Mouse (Mus musculus): Measurements from ENCODE around the gene Thada. TPM values are rescaled to one million over a fixed set of nuclear protein-coding genes. Genes with fewer than 3 reads are reported as not detected.
A peak's percentile ranks its signal among the peaks of the same experiment; 100 is the strongest.

Gene Thada
- polyA plus RNA-seq, 1 experiment from 2014 or later: 15.9 TPM

DNA sequence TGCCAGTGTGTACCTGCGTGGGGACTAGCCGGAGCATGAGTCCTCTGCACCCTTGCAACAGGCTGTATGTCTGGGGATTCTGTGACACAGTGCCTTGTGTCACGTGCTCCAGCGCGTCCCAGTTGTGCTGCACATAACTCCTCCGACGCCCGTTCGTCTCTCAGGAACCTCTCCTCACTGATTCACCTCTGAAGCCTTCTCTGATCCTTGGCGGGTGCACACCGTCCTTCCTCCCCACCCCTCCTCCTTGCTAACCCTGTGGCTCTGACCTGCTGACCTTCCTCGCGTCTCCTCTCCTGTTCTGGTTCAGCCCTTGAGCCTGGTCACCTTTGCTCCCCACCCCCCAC, 309.8 kb downstream of the Thada start:
- H3K27me3 ChIP-seq (ENCODE audit: control insufficient read depth, insufficient read depth, low read length): no peaks in the 10 kb centered on the region
- no peak overlapping the region for H3K4me3 ChIP-seq (ENCODE audit: low read depth, low read length)
- H3K9ac ChIP-seq (replicated peaks; ENCODE audit: low read depth, low read length): no peak overlapping the region
- H3K9me3 ChIP-seq (ENCODE audit: control insufficient read depth, low read depth, low read length): no peaks in the 10 kb centered on the region
- no peak overlapping the region for H3K4me2 ChIP-seq (replicated peaks; ENCODE audit: low read depth, low read length)
- no peaks in the 10 kb centered on the region for H3K36me3 ChIP-seq (ENCODE audit: control insufficient read depth, insufficient read depth, low read length)
- peaks cover 17% of the 10 kb centered on the region for H3K4me1 ChIP-seq (ENCODE audit: control insufficient read depth, insufficient read depth, low read length)
- WGBS: 50% methylated on average over 13 of the region's 13 CpGs
- no peak for ATAC-seq (ENCODE audit: insufficient number of reproducible peaks, insufficient read depth, low FRiP score, low read depth)
- peak overlapping the region; percentile 90 for H3K27ac ChIP-seq (ENCODE audit: low read length)

DNA sequence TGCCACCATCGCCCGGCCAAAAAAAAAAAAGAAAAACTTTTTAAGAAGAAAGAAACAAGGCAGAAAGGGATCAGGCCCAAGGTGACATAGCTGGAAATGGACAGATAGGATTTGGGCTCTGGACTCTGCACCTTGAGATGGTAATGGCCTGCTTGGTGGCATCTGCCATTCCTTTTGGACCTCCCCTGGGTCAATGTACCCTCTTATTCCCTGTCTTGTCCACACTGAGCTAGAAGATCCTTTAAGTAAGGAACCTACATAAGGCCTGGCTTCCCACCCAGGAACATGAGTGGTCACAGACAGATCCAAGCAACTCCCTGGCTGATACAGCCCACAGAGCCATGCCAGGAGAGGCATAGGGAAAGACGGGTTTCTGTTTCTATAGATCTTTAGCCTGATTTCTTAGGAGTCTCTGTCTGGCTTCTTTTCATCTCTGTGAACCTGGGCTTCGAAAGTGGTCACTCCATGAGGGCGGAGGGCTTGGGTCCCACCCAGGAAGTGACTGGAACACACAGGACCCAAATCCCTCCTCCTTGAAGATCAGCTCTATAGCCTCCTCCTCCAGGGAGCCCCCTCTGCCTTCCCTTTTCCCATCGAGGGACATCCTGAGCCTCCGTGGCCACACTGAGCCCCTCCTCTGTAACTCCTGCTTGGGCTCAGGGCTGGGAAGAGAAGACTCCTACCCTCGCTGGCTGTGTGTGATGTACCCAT, 310.3 kb downstream of the Thada start:
- no peak overlapping the region for H3K9ac ChIP-seq (replicated peaks; ENCODE audit: low read depth, low read length)
- no peaks in the 10 kb centered on the region for H3K9me3 ChIP-seq (ENCODE audit: control insufficient read depth, low read depth, low read length)
- H3K36me3 ChIP-seq (ENCODE audit: control insufficient read depth, insufficient read depth, low read length): no peaks in the 10 kb centered on the region
- no peak overlapping the region for H3K4me3 ChIP-seq (ENCODE audit: low read depth, low read length)
- peaks cover 12% of the 10 kb centered on the region; the same call in 1 of the 2 replicates for H3K4me1 ChIP-seq (ENCODE audit: control insufficient read depth, insufficient read depth, low read length)
- ATAC-seq (ENCODE audit: insufficient number of reproducible peaks, insufficient read depth, low FRiP score, low read depth): no peak
- H3K27ac ChIP-seq (ENCODE audit: low read length): peak overlapping the region; percentile 90
- WGBS: 77% methylated on average over 8 of the region's 8 CpGs
- H3K27me3 ChIP-seq (ENCODE audit: control insufficient read depth, insufficient read depth, low read length): no peaks in the 10 kb centered on the region
- no peak overlapping the region for H3K4me2 ChIP-seq (replicated peaks; ENCODE audit: low read depth, low read length)

DNA sequence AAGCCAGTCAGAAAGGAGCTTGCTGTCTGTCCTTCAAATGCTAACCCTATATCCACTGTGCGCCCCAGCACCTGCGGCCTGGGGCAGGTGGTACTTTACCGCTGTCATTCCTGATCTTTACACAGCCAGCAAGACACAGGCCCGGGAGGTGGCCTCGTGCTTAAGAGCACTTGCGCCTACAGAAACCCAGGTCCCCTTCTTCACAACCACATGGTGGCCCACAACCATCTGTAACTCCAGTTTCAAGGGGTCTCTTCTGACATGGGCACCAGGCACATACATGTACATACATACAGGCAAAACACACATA, 311.0 kb downstream of the Thada start:
- H3K4me2 ChIP-seq (replicated peaks; ENCODE audit: low read depth, low read length): no peak overlapping the region
- H3K36me3 ChIP-seq (ENCODE audit: control insufficient read depth, insufficient read depth, low read length): no peaks in the 10 kb centered on the region
- H3K4me3 ChIP-seq (ENCODE audit: low read depth, low read length): no peak overlapping the region
- no peaks in the 10 kb centered on the region for H3K27me3 ChIP-seq (ENCODE audit: control insufficient read depth, insufficient read depth, low read length)
- no peak overlapping the region for H3K27ac ChIP-seq (ENCODE audit: low read length)
- WGBS: 90% methylated on average over 6 of the region's 6 CpGs
- no peak for ATAC-seq (ENCODE audit: insufficient number of reproducible peaks, insufficient read depth, low FRiP score, low read depth)
- no peaks in the 10 kb centered on the region for H3K9me3 ChIP-seq (ENCODE audit: control insufficient read depth, low read depth, low read length)
- no peak overlapping the region for H3K9ac ChIP-seq (replicated peaks; ENCODE audit: low read depth, low read length)
- peaks cover 9% of the 10 kb centered on the region; the same call in 1 of the 2 replicates for H3K4me1 ChIP-seq (ENCODE audit: control insufficient read depth, insufficient read depth, low read length)

DNA sequence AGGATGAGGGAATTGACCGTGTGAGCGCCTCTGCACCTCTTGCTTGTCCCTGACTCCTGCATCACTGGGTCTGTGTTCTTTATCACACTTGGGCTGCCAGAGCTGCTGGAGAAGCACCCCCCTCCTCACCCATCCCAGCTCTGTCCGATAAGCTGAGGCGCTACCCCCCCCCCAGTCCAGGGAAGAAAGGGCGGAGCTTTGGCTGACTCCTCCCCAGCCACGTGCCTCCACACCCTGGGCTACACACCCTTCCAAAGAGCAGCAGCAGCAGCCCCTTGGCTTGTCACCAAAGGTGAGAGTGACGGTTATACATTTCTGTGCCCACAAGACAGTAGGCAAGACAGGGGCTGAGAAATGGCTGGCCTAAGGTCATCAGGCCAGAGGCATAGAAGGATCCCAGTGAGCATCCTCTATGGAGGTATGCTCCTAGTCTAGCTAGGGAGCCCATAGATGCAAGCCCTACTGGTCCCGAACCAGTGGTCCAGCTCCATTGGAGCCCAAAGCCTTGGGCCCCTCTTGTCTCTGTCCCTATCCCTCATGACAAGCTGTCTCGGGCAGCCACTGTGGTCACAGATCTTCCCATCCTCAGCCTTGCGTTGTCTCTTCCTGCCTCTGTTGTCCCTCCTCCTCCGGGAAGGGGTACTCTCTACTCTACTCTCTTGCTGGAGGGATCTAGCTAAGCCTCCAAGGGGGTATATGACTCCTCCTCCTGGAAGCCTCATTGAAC, 311.5 kb downstream of the Thada start:
- Histone ChIP-seq H3K4me2 (replicated peaks; ENCODE audit: low read depth, low read length) (no peak overlapping the region), H3K4me1 (ENCODE audit: control insufficient read depth, insufficient read depth, low read length) (peaks cover 13% of the 10 kb centered on the region; the same call in 1 of the 2 replicates), H3K4me3 (ENCODE audit: low read depth, low read length) (no peak overlapping the region), H3K9me3 (ENCODE audit: control insufficient read depth, low read depth, low read length) (no peaks in the 10 kb centered on the region), H3K27me3 (ENCODE audit: control insufficient read depth, insufficient read depth, low read length) (no peaks in the 10 kb centered on the region), H3K9ac (replicated peaks; ENCODE audit: low read depth, low read length) (no peak overlapping the region), H3K36me3 (ENCODE audit: control insufficient read depth, insufficient read depth, low read length) (no peaks in the 10 kb centered on the region), H3K27ac (ENCODE audit: low read length) (no peak overlapping the region)
- no peak for ATAC-seq (ENCODE audit: insufficient number of reproducible peaks, insufficient read depth, low FRiP score, low read depth)
- 70% methylated on average over 11 of the region's 11 CpGs for WGBS

DNA sequence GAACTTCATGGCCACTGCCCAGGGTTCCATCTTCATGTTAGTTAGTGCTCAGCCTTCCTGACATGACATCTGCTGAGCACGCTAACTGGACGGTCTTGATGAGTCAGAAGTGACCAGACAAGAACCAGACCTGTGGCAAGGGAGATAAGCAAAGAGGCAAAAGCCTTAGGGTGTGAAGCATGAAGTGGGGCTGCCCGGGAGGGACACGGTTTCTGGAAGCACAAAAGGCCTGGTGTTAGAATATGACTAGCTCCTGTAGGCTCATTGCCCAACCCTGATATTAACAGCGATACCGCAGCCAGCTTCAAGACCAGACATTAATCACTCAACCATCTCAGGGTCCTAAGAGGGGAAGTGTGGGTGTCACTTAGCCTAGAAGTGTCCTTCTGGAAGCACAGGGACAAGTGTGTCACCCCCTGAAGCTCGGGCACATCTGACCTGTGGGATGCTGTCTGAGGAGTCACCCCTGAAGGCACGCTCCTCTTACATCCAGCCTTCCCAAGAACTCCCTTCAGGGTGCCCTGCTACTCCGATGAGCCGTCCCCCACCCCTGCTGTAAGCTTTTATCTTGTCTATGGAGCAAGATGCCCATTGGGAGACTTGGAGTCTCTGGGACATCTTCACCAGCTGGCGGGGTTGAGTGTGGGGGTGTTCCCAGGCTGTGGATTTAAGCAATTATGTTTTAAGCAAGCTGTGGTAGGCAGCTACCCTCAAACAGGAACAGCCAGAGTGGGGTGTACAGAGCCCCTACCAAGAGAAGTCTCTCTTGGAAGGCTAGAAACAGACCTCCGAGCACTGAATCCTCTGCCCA, 312.8 kb downstream of the Thada start:
- no peak overlapping the region for H3K4me2 ChIP-seq (replicated peaks; ENCODE audit: low read depth, low read length)
- H3K4me3 ChIP-seq (ENCODE audit: low read depth, low read length): no peak overlapping the region
- H3K36me3 ChIP-seq (ENCODE audit: control insufficient read depth, insufficient read depth, low read length): no peaks in the 10 kb centered on the region
- peaks cover 26% of the 10 kb centered on the region for H3K4me1 ChIP-seq (ENCODE audit: control insufficient read depth, insufficient read depth, low read length)
- H3K9ac ChIP-seq (replicated peaks; ENCODE audit: low read depth, low read length): no peak overlapping the region
- no peak overlapping the region for H3K27ac ChIP-seq (ENCODE audit: low read length)
- no peaks in the 10 kb centered on the region for H3K9me3 ChIP-seq (ENCODE audit: control insufficient read depth, low read depth, low read length)
- H3K27me3 ChIP-seq (ENCODE audit: control insufficient read depth, insufficient read depth, low read length): no peaks in the 10 kb centered on the region
- WGBS: 65% methylated on average over 12 of the region's 12 CpGs
- ATAC-seq (ENCODE audit: insufficient number of reproducible peaks, insufficient read depth, low FRiP score, low read depth): no peak

DNA sequence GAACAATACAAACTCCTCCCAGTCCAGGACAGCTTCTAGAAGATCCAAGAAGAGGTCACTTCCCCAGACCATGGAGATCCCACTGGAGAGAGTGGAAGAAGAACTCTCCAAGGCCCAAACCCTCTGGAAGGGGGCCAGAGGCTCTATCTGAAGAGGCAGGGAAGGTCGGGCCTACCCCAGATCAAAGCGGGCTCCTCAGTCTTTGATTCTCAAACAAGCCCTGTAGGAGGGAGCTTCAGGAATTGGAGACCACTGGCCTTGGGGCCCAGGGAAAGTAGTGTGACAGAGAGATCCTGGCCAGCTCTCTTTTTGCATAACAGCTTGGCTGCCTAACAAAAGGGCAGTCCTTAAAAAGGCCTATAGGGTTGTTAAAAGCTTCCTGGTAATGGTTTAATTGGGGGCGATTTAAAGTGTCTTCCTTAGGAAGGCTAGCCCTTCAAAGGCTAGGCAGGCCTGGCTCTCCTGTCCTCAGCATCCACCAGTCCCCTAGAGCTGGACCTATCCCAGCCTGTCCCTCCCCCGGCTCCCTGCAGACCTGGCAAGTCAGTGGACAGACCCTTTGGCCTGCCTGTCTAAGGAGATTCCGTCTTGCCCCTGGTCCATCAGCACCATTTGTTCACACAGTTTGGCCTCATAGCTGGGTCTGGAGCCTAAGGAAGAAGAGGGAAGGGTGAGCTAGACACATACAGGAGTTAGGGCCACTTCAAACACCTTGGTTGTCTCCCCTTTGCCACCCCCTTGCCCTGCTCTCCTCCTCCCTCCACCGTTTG, 313.6 kb downstream of the Thada start:
- Histone ChIP-seq H3K27ac (ENCODE audit: low read length) (no peak overlapping the region), H3K9me3 (ENCODE audit: control insufficient read depth, low read depth, low read length) (no peaks in the 10 kb centered on the region), H3K9ac (replicated peaks; ENCODE audit: low read depth, low read length) (no peak overlapping the region), H3K36me3 (ENCODE audit: control insufficient read depth, insufficient read depth, low read length) (no peaks in the 10 kb centered on the region), H3K4me1 (ENCODE audit: control insufficient read depth, insufficient read depth, low read length) (peaks cover 18% of the 10 kb centered on the region), H3K27me3 (ENCODE audit: control insufficient read depth, insufficient read depth, low read length) (no peaks in the 10 kb centered on the region), H3K4me2 (replicated peaks; ENCODE audit: low read depth, low read length) (no peak overlapping the region), H3K4me3 (ENCODE audit: low read depth, low read length) (no peak overlapping the region)
- ATAC-seq (ENCODE audit: insufficient number of reproducible peaks, insufficient read depth, low FRiP score, low read depth): no peak
- 54% methylated on average over 6 of the region's 6 CpGs for WGBS

DNA sequence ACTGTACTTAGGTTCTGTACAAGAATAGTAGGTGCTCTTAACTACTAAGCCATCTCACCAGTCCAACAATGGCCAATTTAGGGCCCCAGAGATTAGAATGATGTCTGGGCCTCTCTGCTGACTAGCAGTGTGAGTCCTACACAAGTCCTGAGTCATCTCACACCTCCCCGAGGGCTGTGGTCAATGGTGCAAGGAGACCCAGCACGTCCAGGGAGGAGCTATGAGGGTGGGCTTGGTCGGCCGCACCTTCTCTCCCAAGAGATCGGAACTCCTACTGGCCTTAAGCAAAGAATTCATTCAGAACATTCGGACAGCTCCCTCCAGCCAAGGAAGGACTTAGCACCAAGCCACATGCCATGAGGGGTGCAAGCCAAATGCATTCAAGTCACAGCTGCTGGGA, 314.7 kb downstream of the Thada start:
- Histone ChIP-seq H3K4me1 (ENCODE audit: control insufficient read depth, insufficient read depth, low read length) (peaks cover 20% of the 10 kb centered on the region), H3K27me3 (ENCODE audit: control insufficient read depth, insufficient read depth, low read length) (no peaks in the 10 kb centered on the region), H3K4me3 (ENCODE audit: low read depth, low read length) (no peak overlapping the region), H3K9me3 (ENCODE audit: control insufficient read depth, low read depth, low read length) (no peaks in the 10 kb centered on the region), H3K36me3 (ENCODE audit: control insufficient read depth, insufficient read depth, low read length) (no peaks in the 10 kb centered on the region), H3K4me2 (replicated peaks; ENCODE audit: low read depth, low read length) (no peak overlapping the region), H3K9ac (replicated peaks; ENCODE audit: low read depth, low read length) (no peak overlapping the region), H3K27ac (ENCODE audit: low read length) (no peak overlapping the region)
- no peak for ATAC-seq (ENCODE audit: insufficient number of reproducible peaks, insufficient read depth, low FRiP score, low read depth)
- 72% methylated on average over 6 of the region's 6 CpGs for WGBS

DNA sequence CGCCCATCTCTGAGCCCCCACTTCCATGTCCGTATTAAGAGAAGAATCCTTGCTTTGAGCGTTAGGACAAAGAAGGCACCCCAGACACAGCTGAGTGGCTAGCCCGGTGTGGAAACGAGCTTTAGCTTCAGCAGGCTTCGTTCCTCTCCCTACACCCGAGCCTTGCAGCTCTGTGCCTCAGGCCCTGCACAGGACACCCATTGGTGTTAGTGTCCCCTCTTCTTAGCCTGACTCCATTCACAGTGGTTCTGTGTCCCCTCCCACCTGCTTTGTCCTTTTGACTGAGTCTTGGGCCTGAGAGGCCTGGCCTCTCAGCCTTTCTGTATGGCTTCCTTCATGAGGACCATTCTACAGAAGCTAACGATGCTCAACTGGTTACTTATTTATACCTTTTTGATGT, 315.7 kb downstream of the Thada start:
- peaks cover 27% of the 10 kb centered on the region for H3K4me1 ChIP-seq (ENCODE audit: control insufficient read depth, insufficient read depth, low read length)
- H3K9ac ChIP-seq (replicated peaks; ENCODE audit: low read depth, low read length): no peak overlapping the region
- no peak overlapping the region for H3K27ac ChIP-seq (ENCODE audit: low read length)

More for the DNA sequence above, 315.7 kb downstream of the Thada start:
- no peak overlapping the region for H3K4me3 ChIP-seq (ENCODE audit: low read depth, low read length)
- 83% methylated on average over 8 of the region's 8 CpGs for WGBS
- no peak overlapping the region for H3K4me2 ChIP-seq (replicated peaks; ENCODE audit: low read depth, low read length)
- H3K27me3 ChIP-seq (ENCODE audit: control insufficient read depth, insufficient read depth, low read length): no peaks in the 10 kb centered on the region
- no peaks in the 10 kb centered on the region for H3K36me3 ChIP-seq (ENCODE audit: control insufficient read depth, insufficient read depth, low read length)
- no peak for ATAC-seq (ENCODE audit: insufficient number of reproducible peaks, insufficient read depth, low FRiP score, low read depth)
- H3K9me3 ChIP-seq (ENCODE audit: control insufficient read depth, low read depth, low read length): no peaks in the 10 kb centered on the region

Measured in stomach, embryonic 14.5 days (tissue).